Mouse (Mus musculus): ENCODE results near the gene Ubac1. TPM values are rescaled to one million over a fixed set of nuclear protein-coding genes. Genes with fewer than 3 reads are reported as not detected.

Gene Ubac1
- total RNA-seq, 1 experiment from 2014 or later = 33.5 TPM

DNA sequence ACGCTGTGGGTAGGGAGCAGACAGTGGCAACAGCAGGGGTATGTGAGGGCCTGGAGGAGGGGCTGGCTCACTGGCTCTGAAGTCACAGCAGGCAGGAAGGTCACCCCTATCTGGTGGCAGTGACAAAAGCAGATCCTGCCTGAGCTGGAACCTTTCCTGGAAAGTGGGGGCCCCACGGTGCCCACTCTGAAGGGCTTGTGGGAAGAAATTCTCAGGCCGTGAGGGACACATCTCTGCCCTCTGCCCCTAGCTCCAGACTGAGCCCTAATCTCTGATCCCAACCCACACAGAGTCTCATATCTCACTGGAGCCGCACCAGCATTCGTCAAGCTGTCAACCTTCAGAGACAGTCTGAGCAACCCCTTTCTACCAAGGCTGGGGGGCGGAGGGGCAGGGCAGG lies 15.8 kb upstream of the Ubac1 start:
- no peak for ATAC-seq (replicated peaks in 1 of 2; ENCODE audit: insufficient read depth in 1 of 2, low FRiP score in 2 of 2, low TSS enrichment in 1 of 2, low read depth in 1 of 2, poor library complexity in 2 of 2, severe bottlenecking in 2 of 2)

DNA sequence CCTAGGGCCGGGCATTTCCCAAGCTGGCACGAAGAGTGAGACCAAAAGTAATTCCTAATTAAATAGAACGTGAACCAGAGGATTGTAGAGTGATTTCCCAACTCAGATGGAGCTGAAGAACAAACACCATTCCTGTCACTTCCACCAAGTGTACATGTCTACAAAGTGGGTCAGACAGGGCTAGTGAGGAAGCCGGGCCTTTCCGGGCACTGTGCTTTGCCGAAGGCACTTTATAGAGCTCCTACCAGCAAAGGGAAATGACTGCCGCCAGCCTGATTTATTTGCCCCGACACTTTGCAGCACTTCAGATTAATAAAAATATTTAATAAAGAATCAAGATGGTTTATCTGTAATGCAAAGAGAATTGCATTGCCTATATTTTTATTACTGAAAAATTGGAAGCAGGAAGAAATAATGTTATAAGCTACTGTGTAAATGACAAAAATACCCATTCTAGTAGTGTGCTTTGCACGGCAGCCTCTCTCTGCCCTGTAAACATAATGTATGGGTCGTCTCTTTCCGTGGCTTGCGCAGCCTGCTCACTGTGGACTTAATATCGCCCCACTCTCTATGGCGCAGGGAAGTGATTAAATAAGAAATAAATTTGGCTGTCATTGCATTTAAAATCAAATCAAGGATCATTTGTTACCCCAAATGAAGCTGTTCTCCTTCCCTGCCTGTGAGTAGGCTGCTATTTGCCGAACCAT lies 12.9 kb upstream of the Ubac1 start:
- ATAC-seq (replicated peaks in 1 of 2; ENCODE audit: insufficient read depth in 1 of 2, low FRiP score in 2 of 2, low TSS enrichment in 1 of 2, low read depth in 1 of 2, poor library complexity in 2 of 2, severe bottlenecking in 2 of 2) = no peak

DNA sequence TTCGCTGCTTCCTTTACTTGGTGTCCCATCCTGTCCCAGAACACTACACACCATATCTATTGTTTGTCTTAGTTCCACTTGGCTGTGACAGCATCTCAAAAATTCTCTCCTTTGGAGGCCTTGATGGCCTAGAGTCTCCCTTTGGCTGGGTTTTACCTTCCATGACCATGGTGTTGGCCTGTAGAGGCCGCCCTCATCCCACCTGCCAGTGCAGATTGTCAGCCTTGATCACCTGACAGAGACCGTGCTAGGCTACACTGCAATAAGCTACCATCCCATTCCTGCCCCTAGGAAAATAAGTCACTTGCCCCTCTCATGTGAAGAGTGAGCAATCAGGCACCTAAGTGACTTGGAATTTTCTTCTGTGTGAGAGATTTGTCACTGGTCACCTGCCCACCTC lies 8.7 kb upstream of the Ubac1 start:
- ATAC-seq (replicated peaks in 1 of 2; ENCODE audit: insufficient read depth in 1 of 2, low FRiP score in 2 of 2, low TSS enrichment in 1 of 2, low read depth in 1 of 2, poor library complexity in 2 of 2, severe bottlenecking in 2 of 2) = peak in 1 of 2 experiments; percentile 23; a peak in 1 of 4 replicates

DNA sequence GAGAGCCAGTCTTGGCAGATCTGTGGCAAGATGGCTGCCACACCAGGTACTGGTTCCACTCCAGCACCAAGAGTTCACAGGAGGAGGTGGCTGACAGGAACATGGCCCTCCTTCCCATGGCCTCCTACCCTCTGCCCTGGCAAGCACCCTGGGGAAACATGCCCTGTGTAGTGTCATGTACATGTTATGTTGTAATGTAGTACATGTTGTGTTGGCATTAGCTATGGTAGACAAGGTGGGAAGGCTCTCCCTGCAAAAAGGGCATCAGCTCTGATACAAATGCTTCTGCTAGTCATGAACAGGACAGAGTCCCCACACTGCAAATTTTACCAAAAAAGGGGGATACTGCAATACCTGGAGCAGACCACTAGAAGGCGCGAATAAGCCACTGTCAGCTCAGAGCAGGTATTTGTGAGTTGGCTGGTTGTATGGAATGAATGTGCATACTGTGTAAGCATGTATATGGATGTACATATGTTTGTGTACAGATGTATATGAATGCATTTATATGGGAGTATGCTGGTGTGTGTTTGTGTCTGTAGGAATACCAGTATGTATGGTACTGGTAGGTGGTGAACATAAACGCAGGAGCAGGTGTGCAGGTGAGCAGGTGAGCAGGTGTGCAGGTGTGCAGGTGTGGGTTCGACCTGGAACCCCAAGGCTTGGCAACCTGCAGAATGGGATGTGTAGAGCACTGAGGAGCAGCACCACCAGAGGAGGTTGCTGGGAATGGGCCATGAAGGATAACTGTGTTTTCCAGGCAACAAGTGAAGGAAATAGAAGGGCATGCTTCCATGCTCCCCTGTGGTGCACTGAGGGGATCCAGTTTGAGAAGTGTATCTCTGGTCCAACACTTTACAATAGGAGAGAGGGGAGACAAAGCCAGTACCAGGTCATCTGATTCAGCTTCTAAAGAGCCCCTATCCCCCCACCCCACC lies 2.9 kb upstream of the Ubac1 start:
- peak; percentile 14 to 27; a peak in 1 of 4 replicates for ATAC-seq (replicated peaks in 1 of 2; ENCODE audit: insufficient read depth in 1 of 2, low FRiP score in 2 of 2, low TSS enrichment in 1 of 2, low read depth in 1 of 2, poor library complexity in 2 of 2, severe bottlenecking in 2 of 2)

DNA sequence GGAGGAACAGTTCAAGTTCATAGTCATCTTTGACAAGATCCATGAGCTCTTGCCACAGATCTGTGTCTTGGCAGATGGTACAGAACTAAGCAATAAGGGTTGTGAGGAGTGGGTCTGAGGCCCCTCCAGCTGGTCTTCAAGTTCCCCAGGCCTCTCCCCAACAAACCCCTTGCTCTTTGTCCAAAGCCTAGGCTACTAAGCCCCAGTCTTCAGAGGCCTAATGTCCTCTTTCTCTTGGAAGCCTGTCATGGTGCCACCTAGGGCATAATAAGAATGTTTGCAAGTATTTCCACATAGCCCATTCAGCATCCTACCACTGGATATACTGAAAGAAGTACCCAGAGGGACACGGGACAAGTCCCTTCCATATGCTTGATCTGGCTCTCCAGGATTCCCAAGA lies 1.1 kb upstream of the Ubac1 start:
- no peak for ATAC-seq (replicated peaks in 1 of 2; ENCODE audit: insufficient read depth in 1 of 2, low FRiP score in 2 of 2, low TSS enrichment in 1 of 2, low read depth in 1 of 2, poor library complexity in 2 of 2, severe bottlenecking in 2 of 2)

DNA sequence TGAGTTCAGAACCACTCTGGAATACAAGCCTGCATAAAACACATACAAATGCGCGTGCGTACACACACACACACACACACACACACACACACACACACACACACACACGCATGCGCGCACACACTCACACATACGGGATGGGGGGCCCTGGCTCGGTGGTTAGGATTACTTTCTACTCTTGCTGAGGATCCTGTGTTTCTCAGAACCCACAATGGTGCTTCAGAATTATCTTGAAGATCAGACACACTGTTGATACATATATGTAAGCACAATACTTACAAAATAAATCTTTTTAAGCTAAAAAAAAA lies 665 bp upstream of the Ubac1 start:
- no peak for ATAC-seq (replicated peaks in 1 of 2; ENCODE audit: insufficient read depth in 1 of 2, low FRiP score in 2 of 2, low TSS enrichment in 1 of 2, low read depth in 1 of 2, poor library complexity in 2 of 2, severe bottlenecking in 2 of 2)

DNA sequence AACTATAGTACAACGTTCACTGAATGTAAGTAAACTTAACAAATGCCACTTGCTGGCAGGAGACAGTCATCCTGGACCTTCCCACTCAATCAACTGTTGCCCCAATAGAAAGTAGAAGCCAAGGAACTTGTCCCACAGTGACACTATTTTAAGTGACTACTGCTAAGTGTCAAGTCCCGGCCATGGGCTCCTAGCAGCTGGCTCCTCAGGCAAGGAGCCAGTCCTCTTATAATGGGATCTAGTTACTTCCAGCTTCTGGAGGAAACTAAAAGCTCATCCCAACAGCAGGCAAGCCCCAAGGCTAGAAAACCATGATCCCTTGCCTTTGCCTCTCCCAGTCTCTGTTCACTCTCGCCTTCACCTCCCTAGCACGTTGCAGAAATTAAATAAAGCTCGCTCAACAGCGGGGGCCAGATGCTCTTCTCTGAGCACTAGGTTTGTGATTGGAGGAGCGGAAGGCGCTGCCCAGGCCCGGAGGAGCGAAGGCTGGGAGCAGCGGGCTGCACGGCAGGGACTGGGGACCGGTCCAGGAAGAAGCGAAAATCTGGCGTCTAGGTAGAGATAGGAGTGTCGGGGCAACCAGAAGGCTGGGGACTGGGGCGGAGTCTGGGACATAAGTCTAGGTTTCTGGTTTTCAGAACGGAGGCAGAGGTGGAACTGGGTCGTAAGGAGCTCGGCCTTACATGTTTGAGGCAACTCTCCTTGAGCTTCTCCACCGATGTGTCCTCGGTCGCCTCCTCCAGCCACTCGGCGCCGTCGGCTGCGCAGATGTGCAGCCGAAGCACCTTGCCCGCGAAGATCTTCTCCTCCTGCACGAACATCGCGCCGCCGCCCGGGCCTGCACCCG lies 610 bp downstream of the Ubac1 start:
- peak in 1 of 2 experiments; percentile 34; a peak in 3 of 4 replicates for ATAC-seq (replicated peaks in 1 of 2; ENCODE audit: insufficient read depth in 1 of 2, low FRiP score in 2 of 2, low TSS enrichment in 1 of 2, low read depth in 1 of 2, poor library complexity in 2 of 2, severe bottlenecking in 2 of 2)

DNA sequence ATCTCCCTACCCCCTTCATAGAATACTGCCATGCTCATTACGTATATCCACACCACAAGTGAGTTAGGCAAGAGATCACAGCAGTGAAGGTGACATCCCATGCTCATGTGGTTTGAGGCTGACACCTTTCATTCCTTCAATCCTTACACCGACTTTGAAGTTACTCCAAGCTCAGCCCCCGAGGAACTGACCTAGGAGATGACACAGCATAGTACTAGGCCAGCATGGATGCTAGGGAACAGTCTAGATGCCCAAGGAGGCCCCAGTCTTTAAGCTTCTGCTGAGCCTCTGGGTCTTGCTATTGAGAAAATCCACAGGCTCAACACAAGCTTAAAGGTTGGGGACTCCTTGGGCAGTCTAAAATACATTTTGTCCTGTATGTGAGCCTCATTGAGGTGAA lies 1.6 kb downstream of the Ubac1 start:
- no peak for ATAC-seq (replicated peaks in 1 of 2; ENCODE audit: insufficient read depth in 1 of 2, low FRiP score in 2 of 2, low TSS enrichment in 1 of 2, low read depth in 1 of 2, poor library complexity in 2 of 2, severe bottlenecking in 2 of 2)

DNA sequence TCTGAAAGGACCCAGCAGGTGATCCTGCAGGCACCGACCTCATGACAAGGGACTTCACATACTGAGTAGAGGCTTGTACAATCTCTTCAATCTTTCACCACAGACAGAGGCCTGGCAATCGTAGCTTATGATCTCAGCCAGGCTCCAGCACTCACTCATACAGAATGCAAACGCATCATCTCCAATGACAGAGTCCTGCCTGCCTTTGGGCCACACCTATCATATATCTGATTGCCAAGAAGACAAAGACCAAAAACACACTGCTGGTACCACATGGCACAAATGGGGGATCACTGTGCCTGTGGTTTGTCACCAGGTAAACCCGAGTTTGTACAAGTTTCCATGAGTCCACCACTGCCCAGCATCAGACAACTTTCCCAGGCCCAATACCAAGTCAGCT lies 4.2 kb downstream of the Ubac1 start:
- no peak for ATAC-seq (replicated peaks in 1 of 2; ENCODE audit: insufficient read depth in 1 of 2, low FRiP score in 2 of 2, low TSS enrichment in 1 of 2, low read depth in 1 of 2, poor library complexity in 2 of 2, severe bottlenecking in 2 of 2)

DNA sequence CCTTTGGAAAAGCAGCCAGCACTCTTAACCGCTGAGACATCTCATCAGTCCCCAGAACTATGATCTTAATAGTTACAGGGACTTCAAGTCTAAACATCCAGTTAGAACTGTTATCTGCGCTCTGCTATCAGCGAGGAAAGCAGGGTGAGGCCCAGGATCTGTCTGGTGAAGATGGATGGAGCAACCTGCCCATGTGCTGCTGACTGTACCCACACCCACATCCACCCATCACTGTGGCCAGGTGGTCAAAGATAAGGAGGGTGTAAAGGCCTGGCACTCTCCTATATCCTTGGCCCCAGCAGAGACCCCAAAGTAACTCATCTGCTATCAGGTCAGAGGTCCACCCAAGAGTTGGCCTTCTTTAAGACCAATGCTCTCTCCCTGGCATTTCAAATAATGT lies 7.9 kb downstream of the Ubac1 start:
- ATAC-seq (replicated peaks in 1 of 2; ENCODE audit: insufficient read depth in 1 of 2, low FRiP score in 2 of 2, low TSS enrichment in 1 of 2, low read depth in 1 of 2, poor library complexity in 2 of 2, severe bottlenecking in 2 of 2) = no peak; a peak in 1 of 4 replicates

DNA sequence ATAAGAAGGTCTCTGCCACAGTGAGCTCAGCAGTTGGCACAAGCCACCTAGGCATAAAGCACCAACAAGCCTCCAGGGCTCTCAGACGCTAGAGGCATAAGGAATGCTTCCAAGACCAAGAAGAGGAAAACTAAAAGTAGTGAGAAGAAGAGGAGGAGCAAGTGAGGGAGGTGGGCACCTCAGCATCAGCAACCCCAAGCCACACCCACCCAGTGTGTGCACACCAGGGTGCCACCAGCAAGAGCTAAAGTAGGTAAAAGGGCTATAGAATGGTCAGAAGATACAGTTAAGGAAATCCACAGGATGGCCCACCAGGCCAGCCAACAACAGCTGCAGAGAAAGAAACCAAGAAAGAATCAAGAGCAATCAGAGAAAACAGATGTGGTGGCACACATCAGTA lies 10.1 kb downstream of the Ubac1 start:
- ATAC-seq (replicated peaks in 1 of 2; ENCODE audit: insufficient read depth in 1 of 2, low FRiP score in 2 of 2, low TSS enrichment in 1 of 2, low read depth in 1 of 2, poor library complexity in 2 of 2, severe bottlenecking in 2 of 2) = no peak

DNA sequence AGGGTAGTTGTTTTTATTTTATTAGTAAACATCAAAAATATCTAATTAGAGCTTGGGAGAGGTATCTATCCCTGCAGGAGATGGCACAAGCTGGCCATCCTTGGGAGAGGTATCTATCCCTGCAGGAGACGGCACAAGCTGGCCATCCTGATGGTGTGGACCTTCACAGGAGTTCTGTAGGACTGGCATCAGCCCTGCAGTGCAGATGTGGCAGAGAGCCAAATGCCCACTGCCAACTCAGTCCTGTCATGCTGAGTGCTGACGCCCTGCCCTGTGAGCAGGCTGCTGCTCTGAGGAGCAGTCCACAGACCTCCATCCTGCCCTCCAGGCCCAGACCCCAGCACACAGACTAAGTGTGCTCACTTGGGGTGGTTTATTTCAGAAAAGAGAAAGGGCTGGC lies 19.5 kb downstream of the Ubac1 start:
- ATAC-seq (replicated peaks in 1 of 2; ENCODE audit: insufficient read depth in 1 of 2, low FRiP score in 2 of 2, low TSS enrichment in 1 of 2, low read depth in 1 of 2, poor library complexity in 2 of 2, severe bottlenecking in 2 of 2) = no peak

DNA sequence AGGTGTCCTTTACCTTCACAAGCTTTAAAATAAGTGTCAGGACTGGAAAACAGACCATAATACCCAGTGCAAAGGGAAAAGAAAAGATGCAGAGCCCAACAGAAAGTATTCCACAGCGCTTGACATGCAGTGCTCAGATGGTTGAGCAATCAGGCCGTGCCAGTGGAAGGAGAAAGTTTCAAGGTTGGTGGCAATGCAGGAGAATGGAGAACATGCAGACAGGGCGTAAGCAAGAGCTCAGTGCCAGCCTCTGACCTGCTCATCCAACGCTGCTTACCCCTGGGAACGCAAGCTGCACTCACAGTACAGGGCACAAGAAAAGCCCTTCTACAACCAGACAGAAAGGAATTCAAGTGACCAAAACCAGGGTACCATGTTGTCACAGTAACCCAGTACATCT lies 20.4 kb downstream of the Ubac1 start:
- ATAC-seq (replicated peaks in 1 of 2; ENCODE audit: insufficient read depth in 1 of 2, low FRiP score in 2 of 2, low TSS enrichment in 1 of 2, low read depth in 1 of 2, poor library complexity in 2 of 2, severe bottlenecking in 2 of 2) = no peak

DNA sequence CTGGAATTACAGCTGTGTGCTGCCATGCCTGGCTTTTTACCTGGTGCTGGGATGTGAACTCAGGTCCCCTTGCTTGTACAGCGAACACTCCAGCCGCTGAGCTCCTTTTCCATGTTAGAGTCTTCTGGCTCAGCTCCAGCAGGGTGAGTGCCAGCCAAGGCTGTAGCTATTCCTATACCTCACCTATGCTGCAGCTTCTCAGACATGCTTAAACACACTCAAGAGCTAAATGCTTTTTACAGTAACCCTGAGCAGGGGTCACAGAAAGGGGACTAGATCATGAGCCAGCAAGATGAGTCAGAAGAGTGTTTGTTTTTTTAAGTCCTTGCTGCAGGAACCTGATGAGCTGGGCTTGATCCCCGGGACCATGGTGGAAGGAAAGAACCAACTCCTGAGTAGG lies 23.8 kb downstream of the Ubac1 start:
- no peak for ATAC-seq (replicated peaks in 1 of 2; ENCODE audit: insufficient read depth in 1 of 2, low FRiP score in 2 of 2, low TSS enrichment in 1 of 2, low read depth in 1 of 2, poor library complexity in 2 of 2, severe bottlenecking in 2 of 2)

DNA sequence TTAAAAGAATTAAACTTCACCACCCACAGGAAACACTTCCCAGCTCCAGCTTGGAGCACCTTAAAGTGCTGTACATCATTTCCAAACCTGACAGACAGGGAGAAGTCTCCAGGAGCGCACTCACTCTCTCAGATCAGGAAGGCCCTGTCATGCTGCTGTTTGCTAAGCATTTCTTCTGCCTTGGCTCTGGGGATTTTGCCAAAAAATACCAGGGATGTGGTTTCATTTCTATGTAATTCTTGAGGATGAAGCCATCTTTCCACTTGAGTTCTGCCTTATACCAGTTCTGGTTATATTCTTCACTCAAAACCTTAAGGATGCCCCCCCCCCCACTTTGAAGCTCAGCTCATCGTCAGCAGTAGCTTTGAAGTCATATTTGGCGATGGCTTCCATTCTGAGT lies 26.8 kb downstream of the Ubac1 start:
- ATAC-seq (replicated peaks in 1 of 2; ENCODE audit: insufficient read depth in 1 of 2, low FRiP score in 2 of 2, low TSS enrichment in 1 of 2, low read depth in 1 of 2, poor library complexity in 2 of 2, severe bottlenecking in 2 of 2) = no peak

DNA sequence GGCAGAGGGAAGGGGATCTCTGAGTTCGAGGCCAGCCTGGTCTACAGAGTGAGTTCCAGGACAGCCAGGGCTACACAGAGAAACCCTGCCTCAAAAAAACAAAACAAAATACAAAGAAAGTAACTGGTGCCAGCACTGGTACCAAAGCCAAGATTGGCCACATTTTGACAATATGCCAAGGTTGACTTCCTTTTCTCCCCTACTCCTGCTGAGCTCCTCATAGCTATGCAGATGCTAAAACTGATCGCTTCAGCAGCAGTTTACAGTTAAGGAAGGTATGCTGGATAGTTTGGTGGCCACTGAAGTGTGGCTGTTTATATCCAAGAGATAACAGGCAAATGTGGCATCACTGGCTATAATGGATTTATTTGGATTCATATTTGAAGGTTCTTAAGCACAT lies 29.3 kb downstream of the Ubac1 start:
- peak; percentile 51 to 65; a peak in 3 of 4 replicates for ATAC-seq (replicated peaks in 1 of 2; ENCODE audit: insufficient read depth in 1 of 2, low FRiP score in 2 of 2, low TSS enrichment in 1 of 2, low read depth in 1 of 2, poor library complexity in 2 of 2, severe bottlenecking in 2 of 2)

DNA sequence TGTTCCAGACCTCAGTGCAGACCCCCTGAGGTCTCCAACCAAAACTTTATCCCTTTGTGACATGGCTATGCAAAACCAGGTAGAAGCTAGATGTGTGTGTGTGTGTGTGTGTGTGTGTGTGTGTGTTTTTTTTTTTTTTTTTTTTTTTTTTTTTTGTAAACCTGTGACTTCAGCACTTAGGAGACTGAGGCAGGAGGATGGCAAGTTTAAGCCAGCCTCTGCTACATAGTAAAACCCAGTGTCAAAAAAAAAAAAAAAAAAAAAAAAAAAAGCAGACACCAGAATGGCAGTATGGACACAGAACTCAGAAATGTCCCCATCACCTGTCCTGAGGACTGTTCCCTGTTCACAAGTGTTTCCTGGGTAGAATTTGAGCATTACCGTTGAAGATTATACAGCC lies 31.9 kb downstream of the Ubac1 start:
- no peak for ATAC-seq (replicated peaks in 1 of 2; ENCODE audit: insufficient read depth in 1 of 2, low FRiP score in 2 of 2, low TSS enrichment in 1 of 2, low read depth in 1 of 2, poor library complexity in 2 of 2, severe bottlenecking in 2 of 2)

DNA sequence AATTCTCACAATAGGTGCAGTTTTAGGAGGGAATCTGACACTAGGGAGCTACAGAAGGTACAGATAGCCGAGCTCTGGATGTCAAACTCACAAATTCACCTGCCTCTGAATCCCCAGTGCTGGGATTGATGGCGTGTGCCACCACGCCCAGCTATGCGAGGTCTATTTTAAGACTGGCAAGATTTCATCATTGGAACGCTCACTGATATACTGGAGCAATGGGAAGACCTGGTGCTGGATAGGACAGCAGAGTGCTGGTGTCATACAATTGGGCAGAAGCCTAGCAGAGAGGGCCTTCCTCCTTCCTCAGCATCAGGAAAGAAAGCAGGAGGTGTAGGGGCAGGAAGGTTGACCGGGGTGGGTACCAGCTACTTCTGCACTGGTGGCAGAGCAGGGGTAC lies 33.7 kb downstream of the Ubac1 start:
- ATAC-seq (replicated peaks in 1 of 2; ENCODE audit: insufficient read depth in 1 of 2, low FRiP score in 2 of 2, low TSS enrichment in 1 of 2, low read depth in 1 of 2, poor library complexity in 2 of 2, severe bottlenecking in 2 of 2) = no peak
